Mouse (Mus musculus): Measurements from ENCODE around the gene Rps13.

DNA sequence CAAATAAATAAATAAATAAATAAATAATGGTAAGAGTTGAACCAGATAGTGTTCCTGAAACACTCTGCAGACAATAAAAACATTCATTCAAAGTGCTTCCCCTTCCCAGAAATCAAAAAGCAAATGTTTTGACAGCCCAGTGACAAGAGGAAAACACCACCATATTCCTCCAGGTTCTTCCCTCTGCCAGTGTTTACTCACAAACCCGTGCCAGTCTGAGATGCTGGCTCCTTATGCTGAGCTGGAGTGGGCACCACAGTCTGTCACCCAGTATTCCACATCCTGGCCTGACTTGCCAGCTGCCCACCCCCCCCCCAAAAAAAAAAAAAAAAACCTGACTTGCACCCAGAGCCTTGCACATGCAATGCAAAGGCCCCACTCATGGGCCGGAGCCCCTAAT, 35.1 kb downstream of the Rps13 start:
- no peak for TF ChIP-seq CHD2 (IDR thresholded peaks at IDR 0.05; ENCODE audit: low read length)
- no peak for TF ChIP-seq E2F4 (IDR thresholded peaks at IDR 0.05; ENCODE audit: insufficient replicate concordance, low read depth, low read length)
- no peak for TF ChIP-seq CTCF (conservative IDR thresholded peaks at IDR 0.05 in 1 of 2, IDR thresholded peaks at IDR 0.05 in 1 of 2; ENCODE audit: low read depth in 2 of 2, low read length in 2 of 2)
- no peak for TF ChIP-seq POLR2AphosphoS2 (IDR thresholded peaks at IDR 0.05; ENCODE audit: low read depth, low read length)

Data from CH12.LX (cell line).